Mouse (Mus musculus) lung, postnatal 0 days (tissue): ENCODE results near the gene Cfap299.

Experiments used
- CTCF ChIP-seq: IDR thresholded peaks from 2 replicates; pipeline ENCODE4 v1.5.1; 2016; ENCODE audit warnings: antibody characterized with exemption, mild to moderate bottlenecking
- EP300 ChIP-seq: IDR thresholded peaks from 2 replicates; pipeline ENCODE4 v1.6.1; 2016; ENCODE audit warnings: antibody characterized with exemption, mild to moderate bottlenecking, control low read depth

DNA sequence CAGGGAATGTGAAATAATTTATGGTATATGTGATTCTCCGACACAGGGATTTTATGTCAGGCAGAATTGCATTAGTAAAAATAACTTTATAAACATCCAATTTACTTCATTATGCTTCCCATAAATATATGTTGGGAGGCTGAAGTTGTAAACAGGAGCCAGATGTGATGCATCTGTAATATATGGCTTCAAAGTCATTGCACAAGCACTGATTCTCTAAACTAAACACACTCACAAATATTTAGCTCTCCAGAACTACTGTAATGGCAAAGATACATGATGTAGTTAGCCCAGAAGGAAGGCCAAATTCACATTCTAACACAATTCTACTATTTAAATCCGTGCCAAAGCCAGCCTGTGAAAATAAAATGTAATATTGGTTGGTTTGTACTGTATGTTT, 120.8 kb downstream of the Cfap299 start:
- TF ChIP-seq EP300 (no peak), CTCF (no peak)
